9 mouse cellular contexts compared by ENCODE assay signal in the genomic region with DNA sequence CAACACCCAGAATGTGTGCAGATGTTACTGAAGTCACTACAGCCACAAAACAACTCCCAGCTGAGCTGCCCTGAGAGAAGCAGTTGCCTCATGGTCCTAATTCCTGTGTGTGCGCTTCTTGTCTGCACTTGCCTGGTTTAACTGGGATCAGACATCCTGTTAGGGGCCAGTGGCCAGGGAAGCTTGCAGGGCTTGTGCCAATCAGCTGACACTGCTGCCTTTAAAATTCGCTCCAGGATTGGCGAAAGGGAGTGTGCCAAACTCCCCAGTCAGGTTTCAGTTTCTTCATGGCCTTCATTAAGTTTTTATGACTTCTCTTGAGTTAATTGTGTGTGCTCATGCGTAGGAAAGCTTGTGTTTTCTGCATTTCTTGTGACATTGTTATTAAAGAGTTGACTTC. TPM values are rescaled to one million over a fixed set of nuclear protein-coding genes. Genes with fewer than 3 reads are reported as not detected.
DNase-seq lines count a peak whose midpoint lies in the region; ATAC-seq and TF ChIP-seq lines count a peak whose summit lies in the region.
"Had no signal": no experiment of that assay in that cellular context is flagged by ENCODE, and none has a peak within 500 bp of the region (broad histone marks: within the 10 kb centered on the region; RNA-seq: fewer than 3 reads in every experiment).

No protein-coding gene starts in this region.

- TF ChIP-seq EP300 in lung, postnatal 0 days (IDR thresholded peaks at IDR 0.05) = no peak

- H3K4me3 ChIP-seq in liver, embryonic 12.5 days = no peak overlapping the region
- no peak overlapping the region for H3K4me3 ChIP-seq in liver, embryonic 11.5 days (ENCODE audit: low read depth, low read length)
- peak overlapping the region; percentile 11; the same call in 1 of the 2 replicates for H3K4me3 ChIP-seq in embryonic facial prominence, embryonic 13.5 days
- H3K4me3 ChIP-seq in intestine, embryonic 16.5 days (ENCODE audit: low read length) = 0 out of 2 replicates have a peak overlapping the region, but pooled peaks have one; percentile 2
- H3K4me3 ChIP-seq in lung, postnatal 0 days (ENCODE audit: low read depth, low read length) = no peak overlapping the region
- no peak overlapping the region for H3K4me3 ChIP-seq in left cerebral cortex, adult 2 months

- no peaks in the 10 kb centered on the region for H3K9me3 ChIP-seq in liver, embryonic 12.5 days (replicated peaks)
- no peaks in the 10 kb centered on the region for H3K9me3 ChIP-seq in liver, embryonic 11.5 days (ENCODE audit: control insufficient read depth, low read length)
- no peaks in the 10 kb centered on the region for H3K9me3 ChIP-seq in embryonic facial prominence, embryonic 13.5 days
- H3K9me3 ChIP-seq in intestine, embryonic 16.5 days (ENCODE audit: control insufficient read depth, low read length) = no peaks in the 10 kb centered on the region
- no peaks in the 10 kb centered on the region for H3K9me3 ChIP-seq in lung, postnatal 0 days (ENCODE audit: low read length)

- no peak for ATAC-seq in liver, embryonic 12.5 days
- ATAC-seq in liver, embryonic 11.5 days (replicated peaks; ENCODE audit: low FRiP score) = no peak
- no peak for ATAC-seq in embryonic facial prominence, embryonic 13.5 days (ENCODE audit: insufficient number of reproducible peaks, insufficient read depth, low FRiP score, low TSS enrichment, low read depth)
- ATAC-seq in intestine, embryonic 16.5 days = no peak
- no peak for ATAC-seq in lung, postnatal 0 days

- no peak for TF ChIP-seq CTCF in lung, postnatal 0 days (IDR thresholded peaks at IDR 0.05)
- TF ChIP-seq CTCF in left cerebral cortex, adult 2 months (IDR thresholded peaks at IDR 0.05) = no peak

- intact Hi-C loops in left cerebral cortex, adult 2 months (cut with DNase I) = no loop called here

- H3K27ac ChIP-seq in liver, embryonic 12.5 days = no peak overlapping the region
- no peak overlapping the region for H3K27ac ChIP-seq in liver, embryonic 11.5 days (ENCODE audit: low read depth, low read length)
- peak overlapping the region; percentile 55 for H3K27ac ChIP-seq in embryonic facial prominence, embryonic 13.5 days
- H3K27ac ChIP-seq in intestine, embryonic 16.5 days (ENCODE audit: low read length) = peak overlapping the region; percentile 25; the same call in 1 of the 2 replicates
- peak overlapping the region; percentile 7; the same call in 1 of the 2 replicates for H3K27ac ChIP-seq in lung, postnatal 0 days (ENCODE audit: low read length)
- H3K27ac ChIP-seq in left cerebral cortex, adult 2 months = no peak overlapping the region
- H3K27ac ChIP-seq: liver, embryonic 14.5 days had no signal

- no peaks in the 10 kb centered on the region for H3K36me3 ChIP-seq in liver, embryonic 12.5 days
- no peaks in the 10 kb centered on the region; the same call in none of the 2 replicates for H3K36me3 ChIP-seq in liver, embryonic 11.5 days (ENCODE audit: control insufficient read depth, insufficient read depth, low read length)
- H3K36me3 ChIP-seq in embryonic facial prominence, embryonic 13.5 days = no peaks in the 10 kb centered on the region
- H3K36me3 ChIP-seq in intestine, embryonic 16.5 days (ENCODE audit: control insufficient read depth, insufficient read depth, low read length) = no peaks in the 10 kb centered on the region
- no peaks in the 10 kb centered on the region for H3K36me3 ChIP-seq in lung, postnatal 0 days (ENCODE audit: insufficient read depth, low read length)

- peaks cover 39% of the 10 kb centered on the region for H3K4me1 ChIP-seq in liver, embryonic 12.5 days
- no peaks in the 10 kb centered on the region; the same call in 1 of the 2 replicates for H3K4me1 ChIP-seq in liver, embryonic 11.5 days (replicated peaks; ENCODE audit: control insufficient read depth, insufficient read depth, low read length)
- peaks cover 45% of the 10 kb centered on the region for H3K4me1 ChIP-seq in embryonic facial prominence, embryonic 13.5 days
- H3K4me1 ChIP-seq in intestine, embryonic 16.5 days (ENCODE audit: control insufficient read depth, insufficient read depth, low read length) = peaks cover 20% of the 10 kb centered on the region
- H3K4me1 ChIP-seq in lung, postnatal 0 days (ENCODE audit: insufficient read depth, low read depth, low read length) = peaks cover 25% of the 10 kb centered on the region

- WGBS in liver, embryonic 12.5 days (ENCODE audit: insufficient replicate concordance) = 68% methylated on average over 4 of the region's 4 CpGs
- 83% methylated on average over 4 of the region's 4 CpGs for WGBS in liver, embryonic 11.5 days
- WGBS in embryonic facial prominence, embryonic 13.5 days = 21% methylated on average over 4 of the region's 4 CpGs
- WGBS in intestine, embryonic 16.5 days = 59% methylated on average over 4 of the region's 4 CpGs
- WGBS in lung, postnatal 0 days = 57% methylated on average over 4 of the region's 4 CpGs

- peaks cover 26% of the 10 kb centered on the region for H3K27me3 ChIP-seq in liver, embryonic 12.5 days (replicated peaks)
- no peaks in the 10 kb centered on the region for H3K27me3 ChIP-seq in liver, embryonic 11.5 days (replicated peaks; ENCODE audit: control insufficient read depth, insufficient read depth, low read length)
- 0 out of 2 replicates have a peak, but pooled peaks cover 4% of the 10 kb centered on the region for H3K27me3 ChIP-seq in embryonic facial prominence, embryonic 13.5 days
- no peaks in the 10 kb centered on the region for H3K27me3 ChIP-seq in intestine, embryonic 16.5 days (replicated peaks; ENCODE audit: control insufficient read depth, insufficient read depth, low read length)
- no peaks in the 10 kb centered on the region for H3K27me3 ChIP-seq in lung, postnatal 0 days (replicated peaks; ENCODE audit: insufficient read depth, low read length)

- H3K9ac ChIP-seq in liver, embryonic 12.5 days = no peak overlapping the region
- no peak overlapping the region for H3K9ac ChIP-seq in liver, embryonic 11.5 days (ENCODE audit: low read depth, low read length)
- H3K9ac ChIP-seq in embryonic facial prominence, embryonic 13.5 days = peak overlapping the region; percentile 51
- H3K9ac ChIP-seq in intestine, embryonic 16.5 days (ENCODE audit: low read depth, low read length) = 0 out of 2 replicates have a peak overlapping the region, but pooled peaks have one; percentile 5
- H3K9ac ChIP-seq in lung, postnatal 0 days (replicated peaks; ENCODE audit: low read depth) = no peak overlapping the region
- H3K9ac ChIP-seq: liver, embryonic 14.5 days had no signal

- no peak for DNase-seq in liver, embryonic 11.5 days (ENCODE audit: low spot score)
- no peak for DNase-seq in lung, postnatal 0 days (ENCODE audit: low spot score)
- no peak for DNase-seq in natural killer cell, adult 2 months (ENCODE audit: low spot score in 2 of 2)
- DNase-seq in cerebellum, postnatal 25 days = no peak
- no peak for DNase-seq in left cerebral cortex, adult 2 months (ENCODE audit: extremely low spot score in 1 of 2, low spot score in 2 of 2)

- H3K4me2 ChIP-seq in liver, embryonic 12.5 days = 0 out of 2 replicates have a peak overlapping the region, but pooled peaks have one; percentile 12
- no peak overlapping the region; the same call in 1 of the 2 replicates for H3K4me2 ChIP-seq in liver, embryonic 11.5 days
- H3K4me2 ChIP-seq in embryonic facial prominence, embryonic 13.5 days = peak overlapping the region; percentile 77
- peak overlapping the region; percentile 36; the same call in 1 of the 2 replicates for H3K4me2 ChIP-seq in intestine, embryonic 16.5 days (ENCODE audit: low read depth, low read length)
- H3K4me2 ChIP-seq in lung, postnatal 0 days (replicated peaks; ENCODE audit: low read depth, low read length) = 0 out of 2 replicates have a peak overlapping the region, but pooled peaks have one; percentile 3

RNA-seq across cellular contexts. Expression of gene Myo10, which starts 3.1 kb away (rescaled TPM):
- polyA plus RNA-seq in liver, embryonic 12.5 days (2016; fragmentation: Nextera tagmentation; extraction: Ambion mirVana) = 7.1 and 7.3 TPM in 2 replicates
- 14.4 and 16.3 TPM in 2 replicates for polyA plus RNA-seq in liver, embryonic 11.5 days (2014; fragmentation: Nextera tagmentation; extraction: Ambion mirVana)
- 27.9 and 30.4 TPM in 2 replicates for polyA plus RNA-seq in embryonic facial prominence, embryonic 13.5 days (2015; fragmentation: Nextera tagmentation; extraction: Ambion mirVana)
- polyA plus RNA-seq in intestine, embryonic 16.5 days (2015; fragmentation: Nextera tagmentation; extraction: Ambion mirVana) = 17.7 and 19.2 TPM in 2 replicates
- polyA plus RNA-seq in lung, postnatal 0 days (2015; fragmentation: Nextera tagmentation; extraction: Ambion mirVana) = 17.3 and 20.2 TPM in 2 replicates
- 10 to 100 TPM; 42.1 to 46.9 TPM for total RNA-seq in left cerebral cortex, adult 2 months (2021)

Comparison
In these comparisons a context has a peak if more than half of its experiments do, and no peak if none do; other contexts are left out.
1. H3K27ac ChIP-seq: peak in embryonic facial prominence, embryonic 13.5 days (single experiment), intestine, embryonic 16.5 days (single experiment) and lung, postnatal 0 days (single experiment); none in liver, embryonic 12.5 days (single experiment), liver, embryonic 11.5 days (single experiment) and left cerebral cortex, adult 2 months (single experiment).
2. H3K4me3 ChIP-seq: peak in embryonic facial prominence, embryonic 13.5 days (single experiment) and intestine, embryonic 16.5 days (single experiment); none in liver, embryonic 12.5 days (single experiment), liver, embryonic 11.5 days (single experiment), lung, postnatal 0 days (single experiment) and left cerebral cortex, adult 2 months (single experiment).
3. H3K9ac ChIP-seq: peak in embryonic facial prominence, embryonic 13.5 days (single experiment) and intestine, embryonic 16.5 days (single experiment); none in liver, embryonic 12.5 days (single experiment), liver, embryonic 11.5 days (single experiment) and lung, postnatal 0 days (single experiment).